Mouse (Mus musculus): ENCODE results near the gene Ssx9. TPM values are rescaled to one million over a fixed set of nuclear protein-coding genes. Genes with fewer than 3 reads are reported as not detected.
"Not testable (repeated sequence)": the region's sequence is repeated elsewhere in the genome, so short reads cannot be mapped to it uniquely, and the experiment has no call there.

Gene Ssx9
- polyA plus RNA-seq (2015; fragmentation: Nextera tagmentation; extraction: Ambion mirVana) = not detected in 2 replicates

- not testable (repeated sequence) for H3K4me2 ChIP-seq (ENCODE audit: low read depth, low read length); H3K9ac ChIP-seq (ENCODE audit: low read length); ATAC-seq (ENCODE audit: low read depth); H3K27ac ChIP-seq (ENCODE audit: low read length); H3K4me3 ChIP-seq (ENCODE audit: low read length); H3K9me3 ChIP-seq (ENCODE audit: control insufficient read depth, low read length); H3K36me3 ChIP-seq (ENCODE audit: control insufficient read depth, insufficient read depth, low read length); H3K27me3 ChIP-seq (ENCODE audit: control insufficient read depth, insufficient read depth, low read depth, low read length); H3K4me1 ChIP-seq (replicated peaks; ENCODE audit: control insufficient read depth, insufficient read depth, low read length)
- 52% methylated on average over 2 of the region's 2 CpGs for WGBS
Measured at GRCm38 (mm10) chrX:8748132-8748531, at the start of gene Ssx9. Gene Ssx9 (plus strand): TSS chrX:8748432.

- no peaks in the 10 kb centered on the region for H3K4me1 ChIP-seq (replicated peaks; ENCODE audit: control insufficient read depth, insufficient read depth, low read length)
- 30% methylated on average over 5 of the region's 5 CpGs for WGBS
- no peaks in the 10 kb centered on the region for H3K27me3 ChIP-seq (ENCODE audit: control insufficient read depth, insufficient read depth, low read depth, low read length)
- no peak overlapping the region for H3K4me3 ChIP-seq (ENCODE audit: low read length)
- no peaks in the 10 kb centered on the region for H3K36me3 ChIP-seq (ENCODE audit: control insufficient read depth, insufficient read depth, low read length)
- H3K9me3 ChIP-seq (ENCODE audit: control insufficient read depth, low read length) = no peaks in the 10 kb centered on the region
- no peak for ATAC-seq (ENCODE audit: low read depth)
- no peak overlapping the region for H3K9ac ChIP-seq (ENCODE audit: low read length)
- no peak overlapping the region for H3K4me2 ChIP-seq (ENCODE audit: low read depth, low read length)
- no peak overlapping the region for H3K27ac ChIP-seq (ENCODE audit: low read length)
Measured at GRCm38 (mm10) chrX:8732907-8733306, 15.3 kb upstream of the Ssx9 start.

- ATAC-seq (ENCODE audit: low read depth); H3K9ac ChIP-seq (ENCODE audit: low read length); H3K4me3 ChIP-seq (ENCODE audit: low read length); H3K4me2 ChIP-seq (ENCODE audit: low read depth, low read length); H3K27ac ChIP-seq (ENCODE audit: low read length); H3K36me3 ChIP-seq (ENCODE audit: control insufficient read depth, insufficient read depth, low read length); H3K27me3 ChIP-seq (ENCODE audit: control insufficient read depth, insufficient read depth, low read depth, low read length); H3K4me1 ChIP-seq (replicated peaks; ENCODE audit: control insufficient read depth, insufficient read depth, low read length); H3K9me3 ChIP-seq (ENCODE audit: control insufficient read depth, low read length): not testable (repeated sequence)
- 72% methylated on average over 4 of the region's 4 CpGs for WGBS
Measured at GRCm38 (mm10) chrX:8803391-8803790, 55.2 kb downstream of the Ssx9 start, which contains the start of gene Ssxb5. Gene Ssxb5 (plus strand): TSS chrX:8803691.

Other genes with a start within 250 kb of the Ssx9 start
- gene Gm14459, start 223.5 kb upstream of the Ssx9 start, polyA plus RNA-seq (2015; fragmentation: Nextera tagmentation; extraction: Ambion mirVana) = not detected in 2 replicates
- gene Ssxb6, start 200.2 kb upstream of the Ssx9 start, polyA plus RNA-seq (2015; fragmentation: Nextera tagmentation; extraction: Ambion mirVana) = not detected in 2 replicates
- not detected in 2 replicates for gene Ssxb3, start 156.6 kb upstream of the Ssx9 start, polyA plus RNA-seq (2015; fragmentation: Nextera tagmentation; extraction: Ambion mirVana)
- not detected in 2 replicates for gene Ssxb8, start 57.6 kb upstream of the Ssx9 start, polyA plus RNA-seq (2015; fragmentation: Nextera tagmentation; extraction: Ambion mirVana)
- gene Ssxb5, start 55.3 kb downstream of the Ssx9 start, polyA plus RNA-seq (2015; fragmentation: Nextera tagmentation; extraction: Ambion mirVana) = not detected in 2 replicates
- not detected in 2 replicates for gene Gm6592, start 95.6 kb downstream of the Ssx9 start, polyA plus RNA-seq (2015; fragmentation: Nextera tagmentation; extraction: Ambion mirVana)
- not detected in 2 replicates for gene Gm5751, start 125.8 kb downstream of the Ssx9 start, polyA plus RNA-seq (2015; fragmentation: Nextera tagmentation; extraction: Ambion mirVana)
- 3.1 and 3.5 TPM in 2 replicates for gene B630019K06Rik, start 143.9 kb downstream of the Ssx9 start, polyA plus RNA-seq (2015; fragmentation: Nextera tagmentation; extraction: Ambion mirVana)
- not detected in 2 replicates for gene Fthl17b, start 214.5 kb downstream of the Ssx9 start, polyA plus RNA-seq (2015; fragmentation: Nextera tagmentation; extraction: Ambion mirVana)
- gene Fthl17c, start 228.1 kb downstream of the Ssx9 start, polyA plus RNA-seq (2015; fragmentation: Nextera tagmentation; extraction: Ambion mirVana) = not detected in 2 replicates
- not detected in 2 replicates for gene Fthl17d, start 238.3 kb downstream of the Ssx9 start, polyA plus RNA-seq (2015; fragmentation: Nextera tagmentation; extraction: Ambion mirVana)